Mouse (Mus musculus): ENCODE data around the gene Cyp4x1.

Gene Cyp4x1

GRCm38 (mm10) chr4:115088611-115089338 is 45.3 kb downstream of the Cyp4x1 start, which contains the start of gene Pdzk1ip1:
Gene Pdzk1ip1 (plus strand): TSS chr4:115088708.
- no peak for DNase-seq

- DNase-seq: no peak
Observed at GRCm38 (mm10) chr4:115086763-115087415, 47.2 kb downstream of the Cyp4x1 start.

- DNase-seq: no peak
Observed at GRCm38 (mm10) chr4:115086257-115086656, 47.8 kb downstream of the Cyp4x1 start.

- peak; percentile 95 for DNase-seq
Observed at GRCm38 (mm10) chr4:115085522-115086095, 48.5 kb downstream of the Cyp4x1 start.

GRCm38 (mm10) chr4:115083031-115083430 is 51.0 kb downstream of the Cyp4x1 start:
- DNase-seq: no peak

- DNase-seq: no peak
Observed at GRCm38 (mm10) chr4:115079821-115080349, 54.2 kb downstream of the Cyp4x1 start.

- DNase-seq: peak; percentile 95
Observed at GRCm38 (mm10) chr4:115078892-115079820, 54.9 kb downstream of the Cyp4x1 start.

- peak; percentile 98 for DNase-seq
Observed at GRCm38 (mm10) chr4:115075204-115075915, 58.7 kb downstream of the Cyp4x1 start.

GRCm38 (mm10) chr4:115074789-115075188 is 59.3 kb downstream of the Cyp4x1 start:
- DNase-seq: no peak

- no peak for DNase-seq
Observed at GRCm38 (mm10) chr4:115071668-115072067, 62.4 kb downstream of the Cyp4x1 start.

GRCm38 (mm10) chr4:115063518-115064239 is 70.4 kb downstream of the Cyp4x1 start:
- no peak for DNase-seq

GRCm38 (mm10) chr4:115062875-115063517 is 71.1 kb downstream of the Cyp4x1 start:
- peak; percentile 95 for DNase-seq

GRCm38 (mm10) chr4:115062540-115062874 is 71.6 kb downstream of the Cyp4x1 start:
- DNase-seq: peak; percentile 90

GRCm38 (mm10) chr4:115060753-115061152 is 73.3 kb downstream of the Cyp4x1 start:
- no peak for DNase-seq

- peak; percentile 97 for DNase-seq
Observed at GRCm38 (mm10) chr4:115059871-115060270, 74.2 kb downstream of the Cyp4x1 start.

- DNase-seq: peak; percentile 94
Observed at GRCm38 (mm10) chr4:115058871-115059590, 75.0 kb downstream of the Cyp4x1 start.

GRCm38 (mm10) chr4:115058317-115058761 is 75.7 kb downstream of the Cyp4x1 start:
- peak; percentile 94 for DNase-seq

GRCm38 (mm10) chr4:115057674-115058316 is 76.3 kb downstream of the Cyp4x1 start:
- DNase-seq: peak; percentile 94

GRCm38 (mm10) chr4:115056921-115057673 is 77.0 kb downstream of the Cyp4x1 start:
- DNase-seq: peak; percentile 99
